Mouse (Mus musculus): Measurements from ENCODE around the gene Armc10. TPM values are rescaled to one million over a fixed set of nuclear protein-coding genes. Genes with fewer than 3 reads are reported as not detected.
A peak's percentile ranks its signal among the peaks of the same experiment; 100 is the strongest.
"Not testable (repeated sequence)": the region's sequence is repeated elsewhere in the genome, so short reads cannot be mapped to it uniquely, and the experiment has no call there.

The Armc10 gene
- total RNA-seq (2021), result 10 to 100 TPM in 1 of 2 experiments, 1 to 10 TPM in 1; 9.9 to 10.1 TPM
- long read RNA-seq, experiment 1, transcript Armc10-201 (6 exons, 2,221 nt), result major isoform, 5 of 9 reads
- long read RNA-seq, experiment 1, partial matches to known transcripts, result 2 of 9 reads
- long read RNA-seq, experiment 1, other reads (novel, unspliced or antisense), result 2 of 9 reads
- long read RNA-seq, experiment 2, transcript Armc10-201 (6 exons, 2,221 nt), result major isoform, 8 of 10 reads
- long read RNA-seq, experiment 2, partial matches to known transcripts, result 2 of 10 reads
- long read RNA-seq, experiment 2, other reads (novel, unspliced or antisense), result 0 of 10 reads

DNA sequence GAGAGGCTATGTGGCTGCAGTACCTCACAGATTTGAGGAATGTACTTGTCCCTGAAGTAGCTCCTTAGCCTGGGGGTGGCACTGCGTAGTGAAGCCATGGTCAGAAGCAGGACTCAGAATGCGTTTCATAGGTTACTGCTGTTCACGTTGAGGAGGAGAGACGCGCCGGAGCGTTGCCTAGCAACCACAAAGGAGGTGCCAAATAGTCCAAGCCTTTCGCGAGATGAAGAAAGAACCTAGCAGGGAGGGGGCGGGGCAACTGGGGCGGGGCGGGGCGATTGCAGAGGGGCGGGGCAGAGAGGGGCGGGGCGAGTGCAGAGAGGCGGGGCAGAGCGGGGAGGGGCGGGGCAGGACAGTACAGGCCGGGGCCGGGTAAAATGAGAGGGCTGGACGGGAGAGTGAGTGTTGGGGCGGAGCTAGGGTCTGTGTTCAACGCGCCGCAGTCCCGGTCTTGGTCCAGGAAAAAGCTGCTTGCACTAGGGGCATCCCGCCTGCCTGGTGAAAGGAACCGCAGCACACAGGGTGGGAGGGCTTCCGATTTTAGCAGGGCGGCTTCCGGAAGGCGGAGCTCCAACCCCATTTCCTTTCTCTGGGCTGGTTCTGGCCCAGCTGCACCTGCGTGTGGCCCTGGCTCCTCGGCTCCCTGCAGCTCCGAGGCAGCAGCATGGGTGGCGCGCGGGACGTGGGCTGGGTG is at the start of gene Armc10, which contains the start of gene Fbxl13:
TSS of gene Armc10 (plus strand) at position 375 of the 694 bp plus-strand sequence.
TSS of gene Fbxl13 (minus strand) at position 196 of the 694 bp plus-strand sequence.
- intact Hi-C loops (cut with DNase I), result no loop called here

GRCm38 (mm10) chr5:21599536-21599935 is 46.1 kb upstream of the Armc10 start:
- intact Hi-C loops (cut with DNase I); DNase-seq: not testable (repeated sequence)

More for the DNA sequence above, at the start of gene Armc10, which contains the start of gene Fbxl13:
- DNase-seq, result peak; percentile 79 to 81

GRCm38 (mm10) chr5:21599961-21600360 is 45.7 kb upstream of the Armc10 start:
- DNase-seq, result no peak
- intact Hi-C loops (cut with DNase I), result no loop called here

DNA sequence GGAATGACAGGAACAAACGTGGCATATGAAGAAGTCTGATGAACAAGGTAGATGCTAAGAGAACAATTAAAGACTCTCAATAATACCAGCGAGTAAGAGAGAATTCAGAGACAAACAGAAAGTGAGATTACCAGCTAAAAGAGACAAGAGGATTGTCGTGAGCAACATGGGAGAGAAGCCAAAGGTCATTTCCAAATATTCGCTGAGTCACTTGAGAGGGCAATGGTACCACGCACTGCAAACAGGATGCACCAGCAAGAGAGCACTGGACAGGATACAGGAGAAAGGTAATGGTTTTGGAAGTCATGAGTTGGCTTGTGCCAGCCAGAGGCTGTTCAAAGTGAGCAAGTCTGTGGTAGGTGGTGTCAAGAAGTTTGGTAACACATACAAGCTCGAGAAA is 39.7 kb upstream of the Armc10 start:
- DNase-seq, result no peak
- intact Hi-C loops (cut with DNase I), result no loop called here

DNA sequence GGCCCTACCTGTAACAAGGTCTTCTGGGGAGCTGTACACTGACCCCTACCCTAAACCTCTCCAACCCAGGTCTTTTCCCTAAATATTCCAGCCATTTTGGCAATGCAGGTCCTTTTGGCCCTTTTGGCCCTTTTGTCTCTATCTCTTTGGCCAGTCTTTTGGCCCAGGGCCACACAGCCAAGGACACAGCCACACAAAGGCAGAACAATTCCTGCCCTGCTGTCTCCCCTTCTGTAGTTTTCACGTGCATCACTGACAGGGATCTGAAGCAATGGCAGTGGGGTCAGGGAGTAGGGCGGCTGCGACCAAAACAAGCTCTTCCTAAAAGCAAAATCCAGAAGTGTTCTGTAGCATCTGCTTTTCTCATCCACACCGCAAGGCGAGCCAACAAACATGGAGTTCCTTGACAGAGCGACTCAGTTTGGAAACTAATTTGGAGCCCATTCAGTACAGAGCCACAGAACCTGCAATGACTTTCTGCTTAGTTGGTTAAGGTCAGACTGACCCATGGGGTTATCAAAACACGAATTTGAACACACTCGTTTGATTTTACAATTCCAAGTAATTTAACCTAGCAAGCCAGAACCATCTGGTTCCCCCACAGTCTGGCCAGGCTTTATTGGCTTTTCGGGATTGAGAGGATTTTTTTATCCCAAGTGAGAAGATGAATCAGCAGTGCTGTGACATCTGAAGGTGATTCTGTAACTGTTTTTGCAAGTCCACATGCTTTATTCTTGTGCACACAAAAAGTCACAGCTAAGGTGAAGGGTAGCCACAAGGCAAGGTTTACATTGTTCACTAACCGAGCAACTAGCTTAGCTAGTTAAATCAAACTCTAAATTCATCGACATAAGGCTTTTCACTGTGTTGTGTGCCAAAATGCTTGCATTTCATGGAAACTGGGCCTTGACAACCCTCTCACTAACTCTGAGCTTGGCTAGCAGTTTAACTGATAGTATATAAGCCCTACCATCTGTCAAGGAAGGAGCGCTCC is 37.0 kb upstream of the Armc10 start:
- intact Hi-C loops (cut with DNase I), result no loop called here
- DNase-seq, result no peak

GRCm38 (mm10) chr5:21610996-21611395 is 34.6 kb upstream of the Armc10 start:
- intact Hi-C loops (cut with DNase I), result no loop called here
- no peak for DNase-seq

GRCm38 (mm10) chr5:21614299-21614698 is 31.3 kb upstream of the Armc10 start:
- DNase-seq; intact Hi-C loops (cut with DNase I): not testable (repeated sequence)

- DNase-seq, result no peak
- intact Hi-C loops (cut with DNase I), result no loop called here
These were observed 29.1 kb upstream of the Armc10 start for GRCm38 (mm10) chr5:21616450-21617009.

GRCm38 (mm10) chr5:21625916-21626315 is 19.7 kb upstream of the Armc10 start:
- intact Hi-C loops (cut with DNase I), result no loop called here
- DNase-seq, result no peak

GRCm38 (mm10) chr5:21640961-21641360 is 4.7 kb upstream of the Armc10 start:
- DNase-seq, result peak; percentile 28 to 42
- intact Hi-C loops (cut with DNase I), result loop anchor here (2.0 to 5.0 kb wide), 2 partner anchors 209 to 376 kb away; no protein-coding TSS in a partner anchor

- intact Hi-C loops (cut with DNase I), result loop anchor here (5.0 kb wide), 1 partner anchor 211 kb away; no protein-coding TSS in a partner anchor
These were observed 2.0 kb upstream of the Armc10 start for GRCm38 (mm10) chr5:21643606-21644005.

GRCm38 (mm10) chr5:21644891-21645438 is 648 bp upstream of the Armc10 start:
- DNase-seq, result peak in 1 of 2 experiments; percentile 16
- intact Hi-C loops (cut with DNase I), result loop anchor here (5.0 kb wide), 1 partner anchor 213 kb away; no protein-coding TSS in a partner anchor

More at GRCm38 (mm10) chr5:21643606-21644005, 2.0 kb upstream of the Armc10 start:
- no peak for DNase-seq

DNA sequence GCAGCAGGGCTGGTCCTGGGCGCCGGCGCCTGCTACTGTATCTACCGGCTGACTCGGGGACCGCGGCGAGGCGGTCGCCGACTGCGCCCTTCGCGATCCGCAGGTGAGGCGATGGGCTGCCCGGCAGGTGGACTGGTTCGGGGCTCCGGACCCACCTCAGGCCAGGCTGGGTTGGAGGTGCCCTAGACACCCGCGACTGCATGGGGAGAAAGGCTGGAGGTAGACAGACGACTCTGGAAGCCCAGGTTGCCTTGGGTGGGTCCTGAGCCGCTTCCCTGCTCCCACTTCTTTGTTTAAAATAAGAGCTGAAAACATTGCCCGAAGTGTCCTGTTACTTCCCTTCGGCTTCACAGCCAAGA is 499 bp downstream of the Armc10 start:
- intact Hi-C loops (cut with DNase I), result no loop called here
- no peak for DNase-seq

DNA sequence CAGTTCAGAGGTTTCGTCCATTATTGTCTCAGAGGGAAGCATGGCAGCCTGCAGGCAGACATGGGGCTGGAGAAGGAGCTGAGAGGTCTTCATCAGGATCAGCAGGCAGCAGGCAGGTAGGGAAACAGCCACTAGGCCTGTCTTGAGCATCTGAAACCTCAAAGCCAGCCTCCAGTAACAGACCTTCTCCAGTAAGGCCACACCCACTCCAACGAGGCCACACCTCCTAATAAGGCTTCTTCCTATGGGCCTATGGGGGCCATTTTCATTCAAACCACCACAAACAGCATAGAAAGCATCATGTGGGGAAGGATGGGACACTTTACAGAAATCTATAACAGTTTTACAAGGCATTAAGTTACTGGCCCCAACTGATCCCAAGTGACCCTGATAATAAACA is 5.1 kb downstream of the Armc10 start:
- intact Hi-C loops (cut with DNase I), result no loop called here
- DNase-seq, result no peak

DNA sequence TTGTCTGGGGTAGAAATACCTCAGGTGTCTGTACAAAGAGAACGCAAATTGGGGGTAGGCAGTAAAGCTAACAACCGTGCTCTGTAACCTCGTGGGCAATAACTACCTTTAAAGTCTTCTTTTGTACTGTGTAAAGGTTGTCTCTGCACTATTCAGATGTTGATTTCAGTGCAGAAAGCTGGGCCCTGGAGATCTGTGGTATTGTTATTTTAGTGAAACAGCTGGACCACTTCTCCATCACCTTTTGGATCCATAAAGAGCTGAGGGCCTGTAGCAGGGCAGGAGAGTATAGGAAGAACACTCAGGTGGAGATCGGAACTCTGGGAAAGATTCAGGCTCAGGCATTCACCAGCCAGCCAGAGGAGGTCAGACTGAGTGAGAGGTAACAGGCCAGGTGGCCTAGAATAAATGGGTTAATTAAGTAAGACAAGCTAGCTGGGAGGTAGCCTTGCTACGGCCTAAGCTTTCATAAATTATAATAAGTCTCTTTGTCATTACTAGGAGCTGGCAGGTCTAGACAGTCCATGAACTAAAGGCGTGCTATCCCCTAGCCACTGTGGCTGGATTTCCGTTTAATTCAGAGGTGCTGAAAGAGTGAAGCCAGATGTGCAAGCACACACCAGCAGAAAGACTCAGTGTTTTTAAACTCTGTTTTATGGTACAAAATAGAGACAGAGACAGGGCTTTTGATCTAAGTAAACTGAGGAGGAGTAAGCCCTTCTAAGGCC is 6.4 kb downstream of the Armc10 start:
- no peak for DNase-seq
- intact Hi-C loops (cut with DNase I), result no loop called here

- intact Hi-C loops (cut with DNase I), result loop anchor here (5.0 kb wide), 1 partner anchor 40 kb away; no protein-coding TSS in a partner anchor
- no peak for DNase-seq
These were observed 11.3 kb downstream of the Armc10 start for GRCm38 (mm10) chr5:21656912-21657311.

GRCm38 (mm10) chr5:21658038-21658437 is 12.4 kb downstream of the Armc10 start:
- no peak for DNase-seq
- intact Hi-C loops (cut with DNase I), result loop anchor here (1.0 to 5.0 kb wide), 2 partner anchors 39 to 78 kb away; no protein-coding TSS in a partner anchor

- intact Hi-C loops (cut with DNase I), result loop anchor here (1.0 to 5.0 kb wide), 2 partner anchors 38 to 77 kb away; no protein-coding TSS in a partner anchor
- DNase-seq, result peak; percentile 83 to 89
These were observed 13.2 kb downstream of the Armc10 start for GRCm38 (mm10) chr5:21658623-21659395.
